Mouse (Mus musculus): ENCODE results near the gene Bcl2. TPM values are rescaled to one million over a fixed set of nuclear protein-coding genes. Genes with fewer than 3 reads are reported as not detected.

The Bcl2 gene
- polyA plus RNA-seq (2016; fragmentation: Nextera tagmentation; extraction: Ambion mirVana), result 11.1 and 11.3 TPM in 2 replicates

DNA sequence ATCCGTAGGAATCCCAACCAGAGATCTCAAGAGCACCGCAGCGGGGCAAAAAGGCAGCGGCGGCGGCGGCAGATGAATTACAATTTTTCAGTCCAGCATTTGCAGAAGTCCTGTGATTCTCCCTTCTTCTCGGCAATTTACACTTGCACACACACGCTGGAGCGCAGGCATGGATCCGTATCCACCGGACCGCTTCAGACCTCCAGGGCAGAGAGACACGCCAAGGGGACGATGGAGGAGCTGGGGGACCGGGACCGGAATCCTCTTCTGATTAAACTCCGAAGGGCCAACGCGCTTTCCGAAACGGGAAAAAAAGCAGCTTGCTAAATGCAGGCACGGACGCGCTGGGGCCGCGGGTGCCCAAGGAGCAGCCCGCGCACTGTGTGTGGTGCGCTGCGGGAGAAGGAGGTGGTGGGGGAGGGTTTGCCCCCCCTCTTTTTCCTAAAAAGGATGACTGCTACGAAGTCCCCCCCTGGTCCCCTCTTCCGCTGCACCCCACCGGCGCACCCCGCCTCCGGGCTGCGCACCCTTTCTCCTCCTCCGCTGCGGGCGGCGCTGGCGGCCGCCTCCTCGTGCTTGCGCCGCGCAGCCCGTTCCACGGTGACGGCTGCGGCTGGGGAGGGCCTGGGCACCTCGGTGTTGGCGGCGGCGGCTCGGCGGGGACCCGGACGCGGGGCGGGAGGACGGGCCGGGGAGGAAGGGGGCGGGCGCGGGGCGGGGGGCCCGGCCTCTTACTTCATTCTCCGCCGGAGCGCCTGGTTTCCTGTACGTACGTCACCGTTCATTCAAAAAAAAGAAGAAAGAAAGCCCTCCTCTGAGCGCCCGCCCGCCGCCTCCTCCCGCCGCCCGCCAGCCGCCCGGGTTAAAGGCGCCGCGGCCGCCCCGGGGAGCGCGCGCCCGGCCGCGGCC lies at the start of gene Bcl2:
Gene Bcl2, minus strand, starts transcription at position 654 of the 909 bp plus-strand sequence.
- under 1% methylated on average over 71 of the region's 95 CpGs for WGBS
- Histone ChIP-seq H3K4me3 (peak within 1 kb of the TSS; percentile 77), H3K27me3 (peaks cover 25% of the 10 kb centered on the region), H3K36me3 (no peaks in the 10 kb centered on the region), H3K27ac (replicated peaks) (peak within 1 kb of the TSS; percentile 86), H3K9me3 (no peaks in the 10 kb centered on the region), H3K4me2 (replicated peaks) (peak within 1 kb of the TSS; percentile 81), H3K9ac (replicated peaks) (peak within 1 kb of the TSS; percentile 89), H3K4me1 (peaks cover 21% of the 10 kb centered on the region)
- ATAC-seq (ENCODE audit: low FRiP score, low read depth), result peak; percentile 88

DNA sequence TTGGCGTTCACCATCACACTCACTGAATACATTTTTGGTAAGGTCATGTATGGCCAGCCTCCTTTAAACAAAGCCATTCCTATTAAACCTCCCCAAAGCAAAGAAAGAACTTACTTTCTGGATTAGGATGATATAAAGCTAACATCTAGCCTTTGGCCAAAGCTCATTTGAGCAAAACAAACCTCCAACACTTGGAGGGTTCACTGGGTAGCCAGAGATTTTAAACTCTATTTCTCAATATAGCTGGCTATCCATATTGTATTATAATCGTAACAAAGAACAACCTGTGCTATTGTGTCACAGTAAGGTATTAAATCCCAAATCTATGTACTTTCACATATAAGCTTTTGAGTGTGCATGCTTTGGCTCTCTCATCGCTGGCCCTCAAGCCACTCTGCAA lies 46.7 kb upstream of the Bcl2 start:
- Histone ChIP-seq H3K4me3 (no peak overlapping the region), H3K27me3 (no peaks in the 10 kb centered on the region), H3K36me3 (no peaks in the 10 kb centered on the region), H3K9ac (replicated peaks) (no peak overlapping the region), H3K27ac (replicated peaks) (no peak overlapping the region), H3K9me3 (no peaks in the 10 kb centered on the region), H3K4me2 (replicated peaks) (no peak overlapping the region), H3K4me1 (peaks cover 11% of the 10 kb centered on the region)
- WGBS, result 91% methylated on average over 3 of the region's 3 CpGs
- no peak for ATAC-seq (ENCODE audit: low FRiP score, low read depth)

GRCm38 (mm10) chr1:106759572-106760435 lies 45.7 kb upstream of the Bcl2 start, which contains the start of gene Kdsr:
Gene Kdsr (minus strand): TSS chr1:106759727.
- peak; percentile 99 for ATAC-seq (ENCODE audit: low FRiP score, low read depth)
- H3K36me3 ChIP-seq, result 0 out of 2 replicates have a peak, but pooled peaks cover 3% of the 10 kb centered on the region
- WGBS, result 3% methylated on average over 49 of the region's 51 CpGs

DNA sequence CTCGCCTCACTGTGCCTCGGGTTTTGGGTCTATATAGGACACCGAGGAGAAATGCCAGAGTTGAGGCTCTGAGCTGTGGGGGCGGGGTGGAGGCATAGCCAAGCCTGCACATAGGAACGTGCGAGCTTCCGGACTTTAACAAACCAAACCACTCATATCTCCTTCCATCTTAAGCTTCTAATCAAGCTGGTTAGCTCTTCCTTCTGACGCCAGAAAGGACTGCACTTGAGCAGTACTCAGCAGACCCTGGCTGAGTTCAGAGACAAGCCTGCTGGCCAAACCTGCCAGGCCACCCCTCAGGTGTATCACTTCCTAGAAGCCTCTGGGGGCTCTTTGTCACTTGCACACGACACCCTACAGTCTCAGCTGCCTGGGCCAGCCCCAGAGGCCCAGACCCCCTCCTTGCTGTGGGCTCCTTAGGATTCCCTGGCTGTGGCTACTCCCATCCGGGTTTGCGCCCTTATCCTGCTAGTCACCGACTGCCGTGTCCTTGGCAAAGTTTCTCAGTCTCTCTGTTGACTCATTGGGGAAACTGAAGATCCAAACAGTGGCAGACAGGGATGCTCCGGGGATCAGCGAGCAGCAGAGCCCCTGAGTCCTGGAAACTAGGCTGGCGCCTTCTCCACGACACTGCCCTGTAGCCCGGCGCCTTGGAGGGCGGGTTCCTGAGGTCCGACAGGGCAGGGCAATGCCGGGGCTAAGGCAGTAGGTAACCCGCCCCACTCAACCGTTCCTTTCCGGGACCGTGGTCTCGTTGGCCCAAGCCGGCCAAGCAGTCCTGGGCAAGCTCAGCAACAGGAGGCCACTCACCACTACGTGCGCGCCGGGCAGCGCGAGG lies 44.9 kb upstream of the Bcl2 start:
- H3K27ac ChIP-seq (replicated peaks), result peak overlapping the region; percentile 69
- WGBS, result 5% methylated on average over 34 of the region's 34 CpGs
- ATAC-seq (ENCODE audit: low FRiP score, low read depth), result peak; percentile 31
- no peaks in the 10 kb centered on the region for H3K27me3 ChIP-seq
- H3K9me3 ChIP-seq, result no peaks in the 10 kb centered on the region
- H3K9ac ChIP-seq (replicated peaks), result peak overlapping the region; percentile 72
- H3K4me3 ChIP-seq, result peak overlapping the region; percentile 66
- peaks cover 11% of the 10 kb centered on the region for H3K4me1 ChIP-seq
- H3K4me2 ChIP-seq (replicated peaks), result peak overlapping the region; percentile 95
- H3K36me3 ChIP-seq, result 0 out of 2 replicates have a peak, but pooled peaks cover 3% of the 10 kb centered on the region

More at GRCm38 (mm10) chr1:106759572-106760435, 45.7 kb upstream of the Bcl2 start, which contains the start of gene Kdsr:
- H3K4me1 ChIP-seq, result peaks cover 11% of the 10 kb centered on the region
- peak within 1 kb of the TSS; percentile 95 for H3K4me2 ChIP-seq (replicated peaks)
- H3K9me3 ChIP-seq, result no peaks in the 10 kb centered on the region
- H3K4me3 ChIP-seq, result peak within 1 kb of the TSS; percentile 66
- peak within 1 kb of the TSS; percentile 72 for H3K9ac ChIP-seq (replicated peaks)
- H3K27ac ChIP-seq (replicated peaks), result peak within 1 kb of the TSS; percentile 85
- H3K27me3 ChIP-seq, result no peaks in the 10 kb centered on the region

DNA sequence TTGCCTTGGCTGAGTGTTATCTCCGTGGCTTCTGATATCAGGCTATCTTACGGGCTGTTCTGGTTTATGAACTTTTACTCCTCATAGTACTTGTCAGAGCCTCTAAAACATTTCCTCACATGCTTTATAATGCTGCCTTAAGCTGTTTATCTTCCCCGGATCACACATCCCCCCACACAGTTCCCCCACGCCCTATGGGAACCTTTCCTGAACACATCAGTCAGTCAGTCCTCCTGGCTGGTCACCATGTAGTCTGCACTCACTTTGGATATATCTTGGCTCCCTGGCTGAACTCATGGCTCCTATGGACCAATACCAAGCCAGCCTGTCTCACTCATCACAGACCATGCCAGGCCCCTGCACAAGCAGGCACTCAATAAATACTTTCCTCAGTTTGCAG lies 42.6 kb upstream of the Bcl2 start:
- no peak overlapping the region for H3K4me3 ChIP-seq
- H3K4me2 ChIP-seq (replicated peaks), result no peak overlapping the region
- H3K4me1 ChIP-seq, result peaks cover 11% of the 10 kb centered on the region
- ATAC-seq (ENCODE audit: low FRiP score, low read depth), result no peak
- no peak overlapping the region for H3K27ac ChIP-seq (replicated peaks)
- H3K9me3 ChIP-seq, result no peaks in the 10 kb centered on the region
- H3K36me3 ChIP-seq, result 0 out of 2 replicates have a peak, but pooled peaks cover 3% of the 10 kb centered on the region
- no peaks in the 10 kb centered on the region for H3K27me3 ChIP-seq
- H3K9ac ChIP-seq (replicated peaks), result no peak overlapping the region
- 90% methylated on average over 4 of the region's 4 CpGs for WGBS

DNA sequence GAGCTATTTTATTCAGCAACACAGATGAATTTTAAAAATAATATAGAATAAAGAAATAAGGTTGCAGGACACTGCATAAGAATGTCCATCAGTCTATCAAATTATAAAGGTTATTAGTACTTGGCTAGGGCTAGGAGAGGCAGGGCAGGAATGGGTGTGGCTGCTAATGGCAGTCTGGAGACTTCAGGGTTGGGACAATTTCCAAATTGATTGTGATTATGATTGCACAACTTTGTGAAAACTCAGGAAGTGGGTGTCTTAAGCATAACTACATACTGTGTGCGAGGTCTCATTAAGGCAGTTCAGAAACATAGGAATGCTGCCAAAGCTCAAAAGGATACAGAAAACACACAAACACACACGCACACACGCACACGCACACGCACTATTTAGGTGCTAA lies 37.9 kb upstream of the Bcl2 start:
- ATAC-seq (ENCODE audit: low FRiP score, low read depth), result no peak
- H3K9me3 ChIP-seq, result no peaks in the 10 kb centered on the region
- WGBS, result 97% methylated on average over 5 of the region's 5 CpGs
- H3K4me1 ChIP-seq, result no peaks in the 10 kb centered on the region
- no peaks in the 10 kb centered on the region for H3K27me3 ChIP-seq
- H3K4me3 ChIP-seq, result no peak overlapping the region
- H3K4me2 ChIP-seq (replicated peaks), result no peak overlapping the region
- no peak overlapping the region for H3K27ac ChIP-seq (replicated peaks)
- no peak overlapping the region for H3K9ac ChIP-seq (replicated peaks)
- peaks cover 11% of the 10 kb centered on the region for H3K36me3 ChIP-seq

GRCm38 (mm10) chr1:106750656-106751055 lies 36.6 kb upstream of the Bcl2 start:
- Histone ChIP-seq H3K4me3 (no peak overlapping the region), H3K9me3 (no peaks in the 10 kb centered on the region), H3K27me3 (no peaks in the 10 kb centered on the region), H3K9ac (replicated peaks) (no peak overlapping the region), H3K27ac (replicated peaks) (no peak overlapping the region), H3K36me3 (peaks cover 21% of the 10 kb centered on the region), H3K4me2 (replicated peaks) (no peak overlapping the region), H3K4me1 (no peaks in the 10 kb centered on the region)
- 93% methylated on average over 1 of the region's 1 CpGs for WGBS
- no peak for ATAC-seq (ENCODE audit: low FRiP score, low read depth)

- Histone ChIP-seq H3K36me3 (peaks cover 18% of the 10 kb centered on the region), H3K27ac (replicated peaks) (no peak overlapping the region), H3K27me3 (no peaks in the 10 kb centered on the region), H3K4me2 (replicated peaks) (no peak overlapping the region), H3K4me3 (no peak overlapping the region), H3K9ac (replicated peaks) (no peak overlapping the region), H3K4me1 (no peaks in the 10 kb centered on the region), H3K9me3 (no peaks in the 10 kb centered on the region)
- no peak for ATAC-seq (ENCODE audit: low FRiP score, low read depth)
- WGBS, result 93% methylated on average over 6 of the region's 6 CpGs
Measured at GRCm38 (mm10) chr1:106748555-106749315, 34.7 kb upstream of the Bcl2 start.

GRCm38 (mm10) chr1:106742980-106743379 lies 28.9 kb upstream of the Bcl2 start:
- Histone ChIP-seq H3K9me3 (no peaks in the 10 kb centered on the region), H3K27ac (replicated peaks) (no peak overlapping the region)
- 90% methylated on average over 6 of the region's 6 CpGs for WGBS

DNA sequence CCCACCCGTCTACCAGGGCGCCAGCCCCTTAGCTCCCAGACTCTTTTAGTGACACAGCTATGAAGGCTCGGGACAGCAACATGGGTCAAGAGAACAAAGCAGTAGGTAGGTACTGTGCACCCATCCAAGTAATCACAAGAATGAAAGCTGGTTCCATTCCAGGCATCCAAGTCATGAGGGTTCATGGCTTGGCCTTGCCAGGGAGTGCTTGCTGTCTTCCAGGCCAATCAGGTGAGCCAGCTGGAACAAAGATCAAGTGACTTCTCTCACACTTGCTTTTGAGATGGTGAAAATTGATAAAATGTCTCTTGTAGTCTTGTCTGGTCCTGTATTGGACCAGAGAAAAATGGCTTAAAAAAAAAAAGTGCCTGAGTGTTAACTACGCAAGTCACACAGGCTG lies 26.7 kb upstream of the Bcl2 start:
- WGBS, result 96% methylated on average over 4 of the region's 4 CpGs
- ATAC-seq (ENCODE audit: low FRiP score, low read depth), result no peak
- peaks cover 4% of the 10 kb centered on the region; the same call in 1 of the 2 replicates for H3K36me3 ChIP-seq
- H3K4me3 ChIP-seq, result no peak overlapping the region
- no peak overlapping the region for H3K9ac ChIP-seq (replicated peaks)
- H3K27ac ChIP-seq (replicated peaks), result no peak overlapping the region
- H3K9me3 ChIP-seq, result no peaks in the 10 kb centered on the region
- no peak overlapping the region for H3K4me2 ChIP-seq (replicated peaks)
- no peaks in the 10 kb centered on the region for H3K27me3 ChIP-seq
- H3K4me1 ChIP-seq, result no peaks in the 10 kb centered on the region

More at GRCm38 (mm10) chr1:106742980-106743379, 28.9 kb upstream of the Bcl2 start:
- H3K36me3 ChIP-seq, result peaks cover 22% of the 10 kb centered on the region
- H3K27me3 ChIP-seq, result no peaks in the 10 kb centered on the region
- H3K9ac ChIP-seq (replicated peaks), result no peak overlapping the region
- no peaks in the 10 kb centered on the region for H3K4me1 ChIP-seq
- no peak overlapping the region for H3K4me3 ChIP-seq
- no peak overlapping the region for H3K4me2 ChIP-seq (replicated peaks)
- no peak for ATAC-seq (ENCODE audit: low FRiP score, low read depth)

Measured in midbrain, embryonic 12.5 days (tissue).